Mouse (Mus musculus) midbrain, embryonic 14.5 days (tissue): ENCODE results near the gene Il9r. TPM values are rescaled to one million over a fixed set of nuclear protein-coding genes. Genes with fewer than 3 reads are reported as not detected.

Experiments
- ATAC-seq: fragments of 200-750 bp; cut with Nextera tagmentation; 2 replicates; pipeline ENCODE4 v1.8.0; 2017; ENCODE audit warnings: moderate number of reproducible peaks, moderate library complexity; ENCODE audit not compliant: low FRiP score, low TSS enrichment
- DNase-seq: peaks from one replicate; pipeline ENCODE4 v3.0.0-alpha.2; 2015
- H3K27ac ChIP-seq: fragments of 300-500 bp; sonication (generic); replicated peaks from 2 replicates; pipeline ENCODE4 v1.5.1; 2014; ENCODE audit warnings: mild to moderate bottlenecking, low read depth, low read length, moderate library complexity
- H3K27me3 ChIP-seq: fragments of 300-500 bp; sonication (generic); 2 replicates; pipeline ENCODE4 v1.6.1; 2014; ENCODE audit warnings: low read length, control low read depth, mixed read lengths; ENCODE audit not compliant: control insufficient read depth, insufficient read depth
- H3K36me3 ChIP-seq: fragments of 300-500 bp; sonication (generic); 2 replicates; pipeline ENCODE4 v1.6.1; 2014; ENCODE audit warnings: low read length, control low read depth; ENCODE audit not compliant: control insufficient read depth, insufficient read depth
- H3K4me1 ChIP-seq: fragments of 300-500 bp; sonication (generic); 2 replicates; pipeline ENCODE4 v1.6.1; 2014; ENCODE audit warnings: mild to moderate bottlenecking, antibody characterized with exemption, low read length, control low read depth; ENCODE audit not compliant: control insufficient read depth, insufficient read depth
- H3K4me2 ChIP-seq: fragments of 300-500 bp; sonication (generic); 2 replicates; pipeline ENCODE4 v1.6.1; 2014; ENCODE audit warnings: mild to moderate bottlenecking, low read length, moderate library complexity
- H3K4me3 ChIP-seq: fragments of 300-500 bp; sonication (generic); replicated peaks from 2 replicates; pipeline ENCODE4 v1.5.1; 2014; ENCODE audit warnings: low read depth, low read length
- H3K9ac ChIP-seq: fragments of 300-500 bp; sonication (generic); replicated peaks from 2 replicates; pipeline ENCODE4 v1.6.1; 2014; ENCODE audit warnings: mild to moderate bottlenecking, low read length, moderate library complexity
- H3K9me3 ChIP-seq: fragments of 300-500 bp; sonication (generic); 2 replicates; pipeline ENCODE4 v1.6.1; 2016; ENCODE audit warnings: low read length, control low read depth, mixed read lengths; ENCODE audit not compliant: control insufficient read depth
- WGBS: fragments of 180-500 bp; shearing (Covaris S2); extraction: QIAGEN DNeasy Blood & Tissue Kit; methylation state at CpG from one replicate; pipeline ENCODE4 v1.1.7; 2014; 5-methylcytosine and 5-hydroxymethylcytosine counted together
- polyA plus RNA-seq: library from polyadenylated mRNA; unstranded; fragments of >200 nt; fragmentation: Nextera tagmentation; extraction: Ambion mirVana; gene quantifications from 2 replicates; pipeline ENCODE4 v1.2.1, GENCODE M21; 2014

The Il9r gene
- polyA plus RNA-seq, 1 experiment from 2014 or later, result not detected

GRCm38 (mm10) chr11:32196727-32197126 lies 3.4 kb downstream of the Il9r start:
- no peaks in the 10 kb centered on the region for H3K27me3 ChIP-seq
- WGBS, result 73% methylated on average over 6 of the region's 6 CpGs
- no peak overlapping the region for H3K4me3 ChIP-seq
- H3K9me3 ChIP-seq, result no peaks in the 10 kb centered on the region
- no peak overlapping the region for H3K4me2 ChIP-seq
- H3K27ac ChIP-seq, result no peak overlapping the region
- no peak overlapping the region for H3K9ac ChIP-seq
- no peaks in the 10 kb centered on the region for H3K4me1 ChIP-seq
- DNase-seq (no peak), ATAC-seq (no peak)
- no peaks in the 10 kb centered on the region for H3K36me3 ChIP-seq

- no peaks in the 10 kb centered on the region for H3K9me3 ChIP-seq
- DNase-seq (no peak), ATAC-seq (no peak)
- no peaks in the 10 kb centered on the region for H3K4me1 ChIP-seq
- H3K9ac ChIP-seq, result no peak overlapping the region; the same call in 1 of the 2 replicates
- H3K27ac ChIP-seq, result no peak overlapping the region
- H3K4me2 ChIP-seq, result no peak overlapping the region
- H3K27me3 ChIP-seq, result no peaks in the 10 kb centered on the region
- 24% methylated on average over 11 of the region's 11 CpGs for WGBS
- H3K36me3 ChIP-seq, result no peaks in the 10 kb centered on the region
- H3K4me3 ChIP-seq, result no peak overlapping the region
Measured at GRCm38 (mm10) chr11:32195867-32196540, 4.1 kb downstream of the Il9r start.

DNA sequence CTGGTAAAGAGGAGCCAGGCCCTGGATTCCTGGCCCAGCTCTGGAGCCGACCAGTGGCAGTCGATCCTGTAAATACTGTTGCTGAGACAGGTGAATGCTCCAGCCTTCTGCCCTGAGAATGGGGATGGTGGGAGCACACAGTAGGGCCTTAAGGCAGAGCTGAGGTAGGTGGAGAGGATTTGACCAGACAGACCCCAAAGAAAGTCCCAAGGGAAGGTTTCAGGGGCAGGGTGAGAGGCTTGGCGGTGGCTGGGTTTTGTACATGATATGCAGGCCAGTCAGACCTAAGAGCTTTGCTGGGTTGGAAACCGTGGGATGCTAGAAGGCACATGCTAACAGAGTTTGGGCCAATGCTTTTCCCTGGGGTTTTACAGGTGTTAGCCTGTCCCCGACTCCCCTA lies 5.5 kb downstream of the Il9r start:
- Histone ChIP-seq H3K27ac (no peak overlapping the region), H3K9me3 (no peaks in the 10 kb centered on the region), H3K4me3 (no peak overlapping the region), H3K27me3 (no peaks in the 10 kb centered on the region), H3K4me2 (no peak overlapping the region), H3K36me3 (no peaks in the 10 kb centered on the region), H3K9ac (no peak overlapping the region), H3K4me1 (no peaks in the 10 kb centered on the region)
- 89% methylated on average over 5 of the region's 5 CpGs for WGBS
- DNase-seq, result no peak
- ATAC-seq, result no peak

- Histone ChIP-seq H3K9ac (no peak overlapping the region), H3K9me3 (no peaks in the 10 kb centered on the region), H3K4me3 (no peak overlapping the region), H3K4me2 (no peak overlapping the region), H3K27ac (no peak overlapping the region), H3K4me1 (no peaks in the 10 kb centered on the region), H3K36me3 (no peaks in the 10 kb centered on the region), H3K27me3 (no peaks in the 10 kb centered on the region)
- ATAC-seq (no peak), DNase-seq (no peak)
- WGBS, result 90% methylated on average over 10 of the region's 10 CpGs
Measured at GRCm38 (mm10) chr11:32194086-32194485, 6.0 kb downstream of the Il9r start.

DNA sequence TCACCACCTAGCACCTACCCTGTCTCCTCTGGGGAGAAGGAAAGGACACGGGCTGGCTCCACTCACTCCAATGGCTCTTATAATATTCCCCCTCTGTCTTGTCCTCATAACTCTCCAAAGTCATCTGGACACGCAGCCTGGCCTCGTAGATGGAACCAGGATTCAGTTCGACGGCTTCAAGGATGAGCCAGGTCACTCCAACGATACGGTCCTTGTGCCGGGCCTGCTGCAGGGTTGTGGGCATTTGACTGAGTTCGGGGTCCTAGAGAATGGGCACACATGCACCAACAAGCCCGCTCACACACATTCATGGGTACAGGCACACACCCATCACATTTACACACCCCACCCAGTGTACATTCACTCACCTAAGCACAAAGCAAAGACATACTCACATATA lies 6.9 kb downstream of the Il9r start:
- ATAC-seq, result no peak
- no peak overlapping the region for H3K9ac ChIP-seq
- WGBS, result 89% methylated on average over 10 of the region's 10 CpGs

DNA sequence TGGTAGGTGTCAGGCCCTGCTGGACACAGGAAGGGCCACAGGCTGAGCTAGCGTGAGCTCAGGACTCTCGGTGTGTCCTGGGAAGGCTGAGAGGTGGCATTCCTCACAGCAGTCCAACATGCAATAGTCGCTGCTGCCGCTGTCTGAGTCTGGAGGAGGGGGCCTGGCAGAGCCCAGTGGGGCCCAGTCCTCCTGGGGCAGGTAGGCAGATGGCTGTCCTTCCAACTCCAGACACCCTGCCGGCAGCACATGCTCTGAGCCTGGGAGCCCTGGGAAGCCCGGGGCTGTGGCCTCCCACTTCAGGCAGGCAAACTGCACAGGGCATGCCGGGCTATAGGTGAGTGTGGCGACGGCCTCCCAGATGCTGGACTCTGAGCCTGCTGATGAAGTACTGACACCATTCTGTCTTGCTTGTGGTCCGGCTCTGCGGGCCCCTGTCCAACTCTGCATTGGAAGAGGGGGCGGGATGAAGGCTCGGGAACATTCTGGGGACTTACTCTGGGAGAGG lies 9.4 kb downstream of the Il9r start:
- Histone ChIP-seq H3K27me3 (no peaks in the 10 kb centered on the region), H3K27ac (no peak overlapping the region), H3K36me3 (no peaks in the 10 kb centered on the region), H3K9me3 (no peaks in the 10 kb centered on the region), H3K9ac (no peak overlapping the region), H3K4me1 (no peaks in the 10 kb centered on the region), H3K4me3 (no peak overlapping the region), H3K4me2 (no peak overlapping the region)
- WGBS, result 81% methylated on average over 13 of the region's 13 CpGs
- no peak for DNase-seq
- ATAC-seq, result no peak

More for the DNA sequence above, 6.9 kb downstream of the Il9r start:
- H3K27ac ChIP-seq, result no peak overlapping the region
- no peaks in the 10 kb centered on the region for H3K9me3 ChIP-seq
- DNase-seq, result no peak
- H3K4me2 ChIP-seq, result no peak overlapping the region
- no peak overlapping the region for H3K4me3 ChIP-seq
- no peaks in the 10 kb centered on the region for H3K27me3 ChIP-seq
- H3K36me3 ChIP-seq, result no peaks in the 10 kb centered on the region
- H3K4me1 ChIP-seq, result no peaks in the 10 kb centered on the region

DNA sequence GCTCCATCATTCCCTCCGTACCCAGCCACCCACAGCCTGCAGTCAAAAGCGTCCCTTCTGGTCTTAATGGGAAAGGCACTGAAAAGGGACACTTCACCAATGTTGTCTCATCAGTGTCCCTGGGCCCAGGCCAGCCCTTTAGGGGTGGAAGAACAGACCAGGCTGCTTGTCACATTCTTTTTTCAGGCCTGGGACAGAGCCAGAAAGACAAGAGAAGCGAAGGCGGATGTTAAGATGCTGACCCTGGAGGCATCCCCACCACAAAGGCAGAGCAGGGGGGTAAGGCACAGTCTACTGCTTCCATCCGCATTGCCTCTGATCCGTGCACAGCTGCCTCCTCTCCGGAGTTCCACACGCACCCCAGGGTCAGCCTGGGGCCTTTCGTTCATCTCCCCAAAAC lies 10.0 kb downstream of the Il9r start:
- H3K27me3 ChIP-seq, result no peaks in the 10 kb centered on the region
- no peaks in the 10 kb centered on the region for H3K36me3 ChIP-seq
- 79% methylated on average over 9 of the region's 9 CpGs for WGBS
- ATAC-seq (no peak), DNase-seq (no peak)
- no peak overlapping the region for H3K4me2 ChIP-seq
- H3K9ac ChIP-seq, result no peak overlapping the region
- no peak overlapping the region for H3K27ac ChIP-seq
- no peak overlapping the region for H3K4me3 ChIP-seq
- H3K4me1 ChIP-seq, result no peaks in the 10 kb centered on the region
- H3K9me3 ChIP-seq, result no peaks in the 10 kb centered on the region

DNA sequence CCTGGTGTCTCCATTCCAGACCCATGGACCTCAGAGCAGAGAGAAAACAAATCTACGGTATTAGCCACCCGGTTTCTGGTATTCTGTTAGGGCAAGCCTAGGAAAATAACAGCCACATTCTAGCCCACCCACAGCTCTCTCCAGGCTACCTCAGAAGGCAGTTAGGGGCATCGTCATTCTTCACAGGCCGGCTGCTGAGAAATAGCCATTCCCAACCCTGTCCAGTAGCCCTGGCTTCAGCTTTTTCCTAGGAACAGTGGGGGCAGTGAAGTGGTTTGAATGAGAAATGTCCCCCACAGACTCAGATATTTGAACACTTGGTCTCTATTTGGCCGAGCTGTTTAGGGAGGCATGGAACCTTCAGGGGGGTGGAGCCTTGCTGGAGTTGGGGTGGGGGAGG lies 10.6 kb downstream of the Il9r start:
- no peak overlapping the region for H3K27ac ChIP-seq
- no peaks in the 10 kb centered on the region for H3K27me3 ChIP-seq
- H3K36me3 ChIP-seq, result no peaks in the 10 kb centered on the region
- H3K4me2 ChIP-seq, result no peak overlapping the region
- 77% methylated on average over 5 of the region's 5 CpGs for whole genome bisulfite sequencing
- H3K4me1 ChIP-seq, result no peaks in the 10 kb centered on the region
- H3K9ac ChIP-seq, result no peak overlapping the region
- H3K4me3 ChIP-seq, result no peak overlapping the region
- no peaks in the 10 kb centered on the region for H3K9me3 ChIP-seq
- ATAC-seq, result no peak
- DNase-seq, result no peak

DNA sequence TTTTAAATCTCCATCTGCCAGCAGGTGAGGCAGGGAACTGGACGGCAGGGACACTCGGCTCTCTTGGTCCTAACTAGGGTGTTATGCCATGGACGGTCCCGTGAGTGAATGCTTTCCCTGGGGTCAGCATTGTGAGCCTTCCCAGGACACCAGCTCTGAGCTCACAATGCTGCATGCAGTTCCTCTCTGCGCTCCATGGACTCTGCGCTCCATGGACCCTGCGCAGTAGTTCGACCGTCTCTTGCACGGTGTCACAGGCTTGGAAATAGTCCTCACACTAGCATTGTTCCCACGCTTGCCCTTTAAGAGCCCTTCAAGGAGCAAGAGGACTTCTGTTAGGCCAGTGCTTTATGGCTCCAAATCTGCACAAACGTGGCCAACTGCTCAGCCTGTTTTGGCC lies 11.2 kb downstream of the Il9r start:
- Histone ChIP-seq H3K9me3 (no peaks in the 10 kb centered on the region), H3K4me3 (no peak overlapping the region), H3K27me3 (no peaks in the 10 kb centered on the region), H3K36me3 (no peaks in the 10 kb centered on the region), H3K9ac (no peak overlapping the region), H3K4me2 (no peak overlapping the region), H3K4me1 (no peaks in the 10 kb centered on the region), H3K27ac (no peak overlapping the region)
- DNase-seq (no peak), ATAC-seq (no peak)
- 79% methylated on average over 12 of the region's 12 CpGs for WGBS
